In the genomic region with DNA sequence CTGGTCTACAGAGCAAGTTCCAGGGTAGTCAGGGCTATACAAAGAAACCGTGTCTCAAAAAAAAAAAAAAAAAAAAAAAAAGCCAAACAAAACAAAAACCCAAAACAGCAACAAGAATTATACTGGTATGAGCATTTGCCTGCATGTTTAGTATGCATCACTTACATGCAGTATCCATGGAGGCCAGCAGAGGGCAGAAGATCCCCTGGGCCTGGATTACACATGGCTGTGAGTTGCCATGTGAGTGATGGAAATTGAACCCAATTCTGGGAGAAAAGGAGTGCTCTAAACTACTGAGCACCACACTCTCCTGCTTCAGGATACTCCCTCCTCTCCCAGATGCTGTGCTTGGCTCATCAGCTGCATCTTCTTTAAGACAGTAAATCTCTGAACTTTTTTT, we compare ENCODE assay signal across 9 mouse cellular contexts. TPM values are rescaled to one million over a fixed set of nuclear protein-coding genes. Genes with fewer than 3 reads are reported as not detected.
DNase-seq lines count a peak whose midpoint lies in the region; ATAC-seq and TF ChIP-seq lines count a peak whose summit lies in the region.
"Had no signal": no experiment of that assay in that cellular context is flagged by ENCODE, and none has a peak within 500 bp of the region (broad histone marks: within the 10 kb centered on the region; RNA-seq: fewer than 3 reads in every experiment).

No protein-coding gene starts in this region.

- no peak overlapping the region for H3K4me2 ChIP-seq in kidney, embryonic 15.5 days
- H3K4me2 ChIP-seq: neural tube, embryonic 13.5 days had no signal

- 29% methylated on average over 1 of the region's 1 CpGs for WGBS in kidney, adult 2 months
- 38% methylated on average over 1 of the region's 1 CpGs for WGBS in kidney, embryonic 15.5 days

- in situ Hi-C loops in Patski (cut with MboI; ENCODE audit: low pct_unique_long_range_greater_than_20kb): no loop called here

- no peak overlapping the region for H3K4me3 ChIP-seq in kidney, adult 2 months (ENCODE audit: insufficient read depth, low read depth, low read length)
- H3K4me3 ChIP-seq in kidney, embryonic 15.5 days (replicated peaks): no peak overlapping the region
- H3K4me3 ChIP-seq: neural tube, embryonic 13.5 days had no signal

- H3K36me3 ChIP-seq in kidney, adult 2 months (ENCODE audit: control insufficient read depth, insufficient read depth, low read length): no peaks in the 10 kb centered on the region
- peaks cover 28% of the 10 kb centered on the region for H3K36me3 ChIP-seq in kidney, embryonic 15.5 days

- POLR2A ChIA-PET in Patski (lab: Charles Lee): interaction anchor here (0.9 kb wide), 1 partner anchor 10 kb away, joined by 9 read pairs; no protein-coding TSS in a partner anchor

- TF ChIP-seq CTCF in kidney, adult 2 months (conservative IDR thresholded peaks at IDR 0.05; ENCODE audit: insufficient read depth, insufficient read length, low read depth, low read length): peak; percentile 84
- TF ChIP-seq CTCF in Patski (IDR thresholded peaks at IDR 0.05): peak; percentile 84

- no peak for ATAC-seq in kidney, embryonic 15.5 days (replicated peaks; ENCODE audit: low FRiP score)
- no peak for ATAC-seq in Patski

- intact Hi-C loops in heart, postnatal 14 days (cut with DNase I): no loop called here
- intact Hi-C loops in left cerebral cortex, postnatal 14 days (cut with DNase I): no loop called here

- H3K27me3 ChIP-seq in kidney, adult 2 months (replicated peaks; ENCODE audit: control insufficient read depth, insufficient read depth, low read length): no peaks in the 10 kb centered on the region
- H3K27me3 ChIP-seq in kidney, embryonic 15.5 days: no peaks in the 10 kb centered on the region
- H3K27me3 ChIP-seq in Patski: no peaks in the 10 kb centered on the region
- H3K27me3 ChIP-seq: neural tube, embryonic 13.5 days had no signal

- peak; percentile 82 for DNase-seq in kidney, adult 2 months
- no peak for DNase-seq in Patski (ENCODE audit: low read depth, low spot score)
- peak; percentile 79 to 88 for DNase-seq in cerebellum, postnatal 25 days
- peak; percentile 65 to 77 for DNase-seq in heart, postnatal 14 days
- peak; percentile 81 to 82 for DNase-seq in left cerebral cortex, postnatal 14 days (ENCODE audit: low spot score in 2 of 2)
- DNase-seq in retina, embryonic 14.5 days (ENCODE audit: low spot score): peak; percentile 79
- DNase-seq in thymus, postnatal 4 days: peak; percentile 85

- no peak overlapping the region for H3K27ac ChIP-seq in kidney, adult 2 months (ENCODE audit: insufficient read depth, low read depth, low read length)
- H3K27ac ChIP-seq in kidney, embryonic 15.5 days: no peak overlapping the region
- H3K27ac ChIP-seq: neural tube, embryonic 13.5 days had no signal

- CTCF ChIA-PET in Patski (lab: Charles Lee): interaction anchor here (0.8 to 1.6 kb wide), 5 partner anchors 8 to 68 kb away, joined by 3 to 4 read pairs (median 3); a partner anchor contains a TSS

- H3K9me3 ChIP-seq in kidney, embryonic 15.5 days (replicated peaks): no peaks in the 10 kb centered on the region
- H3K9me3 ChIP-seq: neural tube, embryonic 13.5 days had no signal

- no peak overlapping the region for H3K9ac ChIP-seq in kidney, embryonic 15.5 days
- H3K9ac ChIP-seq: neural tube, embryonic 13.5 days had no signal

- peaks cover 3% of the 10 kb centered on the region; the same call in 1 of the 2 replicates for H3K4me1 ChIP-seq in kidney, adult 2 months (ENCODE audit: control insufficient read depth, insufficient read depth, low read length)
- peaks cover 13% of the 10 kb centered on the region for H3K4me1 ChIP-seq in kidney, embryonic 15.5 days

- no peak for TF ChIP-seq POLR2A in kidney, adult 2 months (IDR thresholded peaks at IDR 0.05; ENCODE audit: low read depth, low read length)

RNA-seq across cellular contexts. Expression of a gene that starts 4.2 kb away (rescaled TPM):
- 48.9 and 49.4 TPM in 2 replicates for polyA plus RNA-seq in kidney, adult 2 months (2012; rRNA removed)
- 35.5 and 37.0 TPM in 2 replicates for polyA plus RNA-seq in kidney, embryonic 15.5 days (2015; fragmentation: Nextera tagmentation; extraction: Ambion mirVana)
- 44.8 TPM for polyA plus RNA-seq in Patski (2021)
- 10 to 100 TPM; 22.6 to 23.0 TPM for total RNA-seq in heart, postnatal 14 days (2021)
- total RNA-seq in left cerebral cortex, postnatal 14 days (2021): 10 to 100 TPM; 21.7 to 22.4 TPM

RNA-seq across cellular contexts. Expression of a gene that starts 31.7 kb away (rescaled TPM):
- polyA plus RNA-seq in kidney, adult 2 months (2012; rRNA removed): 0.19 and 0.27 TPM in 2 replicates
- 0.44 and 0.60 TPM in 2 replicates for polyA plus RNA-seq in kidney, embryonic 15.5 days (2015; fragmentation: Nextera tagmentation; extraction: Ambion mirVana)
- 0.37 TPM for polyA plus RNA-seq in Patski (2021)
- under 1 TPM; 0.10 to 0.22 TPM for total RNA-seq in heart, postnatal 14 days (2021)
- total RNA-seq in left cerebral cortex, postnatal 14 days (2021): 1 to 10 TPM; 3.6 to 7.2 TPM

RNA-seq across cellular contexts. Expression of a gene that starts 47.4 kb away (rescaled TPM):
- 41.3 and 48.7 TPM in 2 replicates for polyA plus RNA-seq in kidney, adult 2 months (2012; rRNA removed)
- polyA plus RNA-seq in kidney, embryonic 15.5 days (2015; fragmentation: Nextera tagmentation; extraction: Ambion mirVana): 40.5 and 46.0 TPM in 2 replicates
- 38.5 TPM for polyA plus RNA-seq in Patski (2021)
- total RNA-seq in heart, postnatal 14 days (2021): 10 to 100 TPM; 21.6 to 24.9 TPM
- total RNA-seq in left cerebral cortex, postnatal 14 days (2021): 100 to 1,000 TPM; 101 to 104 TPM

RNA-seq across cellular contexts. Expression of a gene that starts 48.3 kb away (rescaled TPM):
- polyA plus RNA-seq in kidney, adult 2 months (2012; rRNA removed): 24.0 and 28.0 TPM in 2 replicates
- 1.4 and 2.0 TPM in 2 replicates for polyA plus RNA-seq in kidney, embryonic 15.5 days (2015; fragmentation: Nextera tagmentation; extraction: Ambion mirVana)
- polyA plus RNA-seq in Patski (2021): 9.6 TPM
- 10 to 100 TPM; 18.9 to 21.7 TPM for total RNA-seq in heart, postnatal 14 days (2021)
- total RNA-seq in left cerebral cortex, postnatal 14 days (2021): 10 to 100 TPM; 51.7 to 53.4 TPM

RNA-seq across cellular contexts. Expression of a gene that starts 58.1 kb away (rescaled TPM):
- 136 and 163 TPM in 2 replicates for polyA plus RNA-seq in kidney, adult 2 months (2012; rRNA removed)
- 105 and 112 TPM in 2 replicates for polyA plus RNA-seq in kidney, embryonic 15.5 days (2015; fragmentation: Nextera tagmentation; extraction: Ambion mirVana)
- 65.1 TPM for polyA plus RNA-seq in Patski (2021)
- 10 to 100 TPM; 42.1 to 44.0 TPM for total RNA-seq in heart, postnatal 14 days (2021)
- 100 to 1,000 TPM; 156 to 170 TPM for total RNA-seq in left cerebral cortex, postnatal 14 days (2021)
